Mouse (Mus musculus) lung, postnatal 0 days (tissue): ENCODE data around the gene Kbtbd2. TPM values are rescaled to one million over a fixed set of nuclear protein-coding genes. Genes with fewer than 3 reads are reported as not detected.
A peak's percentile ranks its signal among the peaks of the same experiment; 100 is the strongest.

Experiments used
- ATAC-seq: fragments of 200-750 bp; cut with Nextera tagmentation; 2 replicates; pipeline ENCODE4 v1.8.0; 2017; ENCODE audit warnings: moderate library complexity
- DNase-seq: peaks from one replicate; pipeline ENCODE4 v3.0.0-alpha.2; 2016; ENCODE audit warnings: low spot score
- H3K27ac ChIP-seq: fragments of 300-500 bp; sonication (generic); 2 replicates; pipeline ENCODE4 v1.5.1; 2014; ENCODE audit warnings: antibody characterized with exemption, mild to moderate bottlenecking, low read length, mixed read lengths
- H3K27me3 ChIP-seq: fragments of 300-500 bp; sonication (generic); replicated peaks from 2 replicates; pipeline ENCODE4 v1.6.1; 2014; ENCODE audit warnings: low read length, mixed read lengths; ENCODE audit not compliant: insufficient read depth
- H3K36me3 ChIP-seq: fragments of 300-500 bp; sonication (generic); 2 replicates; pipeline ENCODE4 v1.6.1; 2014; ENCODE audit warnings: low read length, mixed read lengths; ENCODE audit not compliant: insufficient read depth
- H3K4me1 ChIP-seq: fragments of 300-500 bp; sonication (generic); 2 replicates; pipeline ENCODE4 v1.6.1; 2014; ENCODE audit warnings: antibody characterized with exemption, low read depth, low read length, mixed read lengths; ENCODE audit not compliant: insufficient read depth
- H3K4me2 ChIP-seq: fragments of 300-500 bp; sonication (generic); replicated peaks from 2 replicates; pipeline ENCODE4 v1.6.1; 2014; ENCODE audit warnings: low read depth, mild to moderate bottlenecking, low read length, moderate library complexity, mixed read lengths
- H3K4me3 ChIP-seq: fragments of 300-500 bp; sonication (generic); 2 replicates; pipeline ENCODE4 v1.5.1; 2014; ENCODE audit warnings: low read depth, low read length
- H3K9ac ChIP-seq: fragments of 300-500 bp; sonication (generic); replicated peaks from 2 replicates; pipeline ENCODE4 v1.6.1; 2014; ENCODE audit warnings: low read depth, mild to moderate bottlenecking
- H3K9me3 ChIP-seq: fragments of 300-500 bp; sonication (generic); 2 replicates; pipeline ENCODE4 v1.6.1; 2016; ENCODE audit warnings: low read length, mixed read lengths
- CTCF ChIP-seq: IDR thresholded peaks from 2 replicates; pipeline ENCODE4 v1.5.1; 2016; ENCODE audit warnings: antibody characterized with exemption, mild to moderate bottlenecking
- EP300 ChIP-seq: IDR thresholded peaks from 2 replicates; pipeline ENCODE4 v1.6.1; 2016; ENCODE audit warnings: antibody characterized with exemption, mild to moderate bottlenecking, control low read depth
- WGBS: fragments of 180-500 bp; shearing (Covaris S2); extraction: QIAGEN DNeasy Blood & Tissue Kit; methylation state at CpG from one replicate; pipeline ENCODE4 v1.1.7; 2014; 5-methylcytosine and 5-hydroxymethylcytosine counted together
- polyA plus RNA-seq: library from polyadenylated mRNA; unstranded; fragments of >200 nt; fragmentation: Nextera tagmentation; extraction: Ambion mirVana; gene quantifications from 2 replicates; pipeline ENCODE4 v1.2.1, GENCODE M21; 2015

The Kbtbd2 gene
- polyA plus RNA-seq, 1 experiment from 2014 or later = 20.5 TPM

DNA sequence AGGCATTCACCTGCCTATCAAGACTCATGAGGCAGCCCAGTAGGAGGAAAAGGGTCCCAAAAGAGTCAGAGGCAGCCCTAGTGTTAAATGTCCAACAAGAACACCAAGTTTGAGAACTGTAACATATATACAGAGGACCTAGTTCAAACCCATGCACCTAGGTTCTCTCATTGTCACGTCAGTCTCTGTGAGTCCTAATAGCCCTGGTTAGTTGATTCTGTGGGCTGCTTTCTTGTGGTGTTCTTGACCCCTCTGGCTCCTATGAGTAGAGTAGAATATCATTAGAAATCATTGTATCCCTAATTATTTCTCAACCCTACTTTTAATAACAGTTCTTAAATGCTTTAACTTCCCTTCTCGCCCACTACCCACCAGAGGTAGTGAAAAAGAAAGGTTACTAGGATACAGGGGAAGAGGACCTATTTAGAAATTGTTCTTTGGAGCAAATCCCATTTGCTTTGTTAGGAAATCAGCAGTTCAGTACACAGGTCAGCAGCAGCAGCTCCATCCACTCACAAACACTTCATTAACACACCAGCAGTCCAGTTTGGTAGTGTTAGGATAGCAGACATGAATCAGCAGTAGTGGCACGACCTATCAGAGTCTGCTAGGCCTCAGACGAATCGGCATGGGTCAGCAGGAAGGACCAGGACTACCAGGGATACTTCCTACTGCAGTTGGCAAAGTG lies 21.0 kb upstream of the Kbtbd2 start:
- H3K9me3 ChIP-seq = no peaks in the 10 kb centered on the region
- no peaks in the 10 kb centered on the region for H3K36me3 ChIP-seq
- H3K4me2 ChIP-seq = no peak overlapping the region
- no peak for TF ChIP-seq CTCF
- TF ChIP-seq EP300 = peak; percentile 92
- no peaks in the 10 kb centered on the region for H3K27me3 ChIP-seq
- 50% methylated on average over 5 of the region's 5 CpGs for WGBS
- H3K4me1 ChIP-seq = no peaks in the 10 kb centered on the region
- peak overlapping the region; percentile 64; the same call in 1 of the 2 replicates for H3K27ac ChIP-seq
- no peak overlapping the region for H3K4me3 ChIP-seq
- no peak overlapping the region for H3K9ac ChIP-seq
- ATAC-seq (peak; percentile 99), DNase-seq (peak; percentile 82)

GRCm38 (mm10) chr6:56813332-56813731 lies 15.7 kb upstream of the Kbtbd2 start:
- peak; percentile 40; the same call in 1 of the 2 replicates for ATAC-seq
- no peak overlapping the region for H3K27ac ChIP-seq
- DNase-seq = peak; percentile 59
- H3K36me3 ChIP-seq = no peaks in the 10 kb centered on the region
- no peaks in the 10 kb centered on the region for H3K4me1 ChIP-seq
- WGBS = 56% methylated on average over 2 of the region's 2 CpGs
- no peak overlapping the region for H3K4me2 ChIP-seq
- TF ChIP-seq CTCF (no peak), EP300 (no peak)
- no peaks in the 10 kb centered on the region for H3K9me3 ChIP-seq
- no peak overlapping the region for H3K9ac ChIP-seq
- H3K4me3 ChIP-seq = no peak overlapping the region
- H3K27me3 ChIP-seq = no peaks in the 10 kb centered on the region

GRCm38 (mm10) chr6:56808656-56809055 lies 11.0 kb upstream of the Kbtbd2 start:
- peak; percentile 80 for ATAC-seq
- H3K9ac ChIP-seq = no peak overlapping the region
- no peaks in the 10 kb centered on the region for H3K36me3 ChIP-seq
- 9% methylated on average over 3 of the region's 3 CpGs for WGBS
- H3K4me3 ChIP-seq = no peak overlapping the region
- H3K9me3 ChIP-seq = no peaks in the 10 kb centered on the region
- DNase-seq = peak; percentile 87
- H3K27ac ChIP-seq = no peak overlapping the region
- H3K4me1 ChIP-seq = no peaks in the 10 kb centered on the region
- no peaks in the 10 kb centered on the region for H3K27me3 ChIP-seq
- no peak overlapping the region for H3K4me2 ChIP-seq
- peak; percentile 96 for TF ChIP-seq CTCF
- TF ChIP-seq EP300 = no peak

DNA sequence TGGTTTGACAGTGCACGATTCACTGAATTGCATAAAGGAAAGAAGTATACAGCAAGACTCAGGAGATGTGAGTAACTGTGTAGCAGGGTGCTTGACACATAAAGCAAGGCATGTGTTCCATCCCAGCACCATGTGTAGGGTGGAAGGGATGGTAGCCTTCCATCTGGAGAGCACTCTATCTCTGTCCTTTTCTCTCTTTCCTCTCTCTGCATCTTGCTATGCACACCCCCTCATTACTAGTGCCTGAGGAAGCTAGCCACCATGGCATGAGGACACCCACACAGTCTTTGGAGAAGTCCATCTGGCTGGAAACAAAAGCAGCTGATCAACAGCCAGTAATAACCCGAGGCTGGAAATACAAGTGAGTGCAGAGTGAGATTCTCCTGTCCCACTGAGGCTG lies 8.6 kb upstream of the Kbtbd2 start:
- Histone ChIP-seq H3K27me3 (no peaks in the 10 kb centered on the region), H3K9me3 (no peaks in the 10 kb centered on the region), H3K4me1 (no peaks in the 10 kb centered on the region), H3K36me3 (no peaks in the 10 kb centered on the region), H3K4me3 (no peak overlapping the region), H3K27ac (no peak overlapping the region), H3K9ac (no peak overlapping the region), H3K4me2 (no peak overlapping the region)
- WGBS = 59% methylated on average over 2 of the region's 2 CpGs
- no peak for TF ChIP-seq CTCF
- TF ChIP-seq EP300 = no peak
- ATAC-seq = no peak
- no peak for DNase-seq

DNA sequence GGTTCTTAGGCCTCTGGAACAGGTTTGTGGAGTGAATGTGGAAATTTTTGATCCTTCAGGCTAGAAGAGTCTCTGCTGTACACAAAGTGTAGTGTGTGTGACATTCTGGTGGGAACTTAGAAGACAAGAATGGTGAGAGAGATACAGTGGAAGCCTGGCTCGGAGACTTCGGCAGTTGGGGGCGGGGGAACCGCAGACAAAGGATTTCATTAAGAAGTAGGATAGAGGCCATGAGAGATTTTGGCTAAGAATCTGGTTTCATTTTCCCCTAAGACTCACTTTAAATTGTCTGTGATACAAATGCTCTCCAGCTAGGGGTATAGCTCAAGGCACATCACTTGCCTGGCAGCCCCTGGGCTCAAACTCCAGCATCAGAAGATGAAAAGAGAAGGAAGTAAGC lies 7.4 kb upstream of the Kbtbd2 start:
- no peak for ATAC-seq

DNA sequence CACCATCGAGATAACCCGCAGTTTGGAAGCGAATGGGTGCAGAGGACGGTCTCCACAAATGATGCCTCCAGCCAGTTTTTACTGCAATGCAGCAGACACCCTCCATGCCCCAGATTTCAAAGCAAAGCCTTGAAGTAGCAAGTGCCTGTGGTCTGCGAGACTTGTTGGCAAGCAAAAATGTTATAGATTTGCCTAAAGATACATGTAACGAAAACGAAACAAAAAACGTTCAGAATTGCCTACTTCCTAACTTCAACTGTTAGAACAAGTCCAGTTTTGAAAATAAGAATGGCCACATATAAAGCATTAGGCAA lies 496 bp upstream of the Kbtbd2 start:
- Histone ChIP-seq H3K27me3 (no peaks in the 10 kb centered on the region), H3K36me3 (no peaks in the 10 kb centered on the region), H3K9ac (peak overlapping the region; percentile 96), H3K27ac (peak overlapping the region; percentile 100), H3K4me2 (peak overlapping the region; percentile 87), H3K9me3 (no peaks in the 10 kb centered on the region), H3K4me3 (peak overlapping the region; percentile 95), H3K4me1 (peaks cover 13% of the 10 kb centered on the region; the same call in 1 of the 2 replicates)
- TF ChIP-seq EP300 (0 out of 2 replicates have a peak, but pooled peaks have one; percentile 2), CTCF (no peak)
- 8% methylated on average over 8 of the region's 8 CpGs for WGBS
- ATAC-seq (no peak), DNase-seq (no peak)

More for the DNA sequence above, 7.4 kb upstream of the Kbtbd2 start:
- no peak overlapping the region for H3K9ac ChIP-seq
- 79% methylated on average over 4 of the region's 4 CpGs for WGBS
- no peak overlapping the region for H3K27ac ChIP-seq
- no peaks in the 10 kb centered on the region for H3K36me3 ChIP-seq
- H3K9me3 ChIP-seq = no peaks in the 10 kb centered on the region
- H3K27me3 ChIP-seq = no peaks in the 10 kb centered on the region
- no peaks in the 10 kb centered on the region for H3K4me1 ChIP-seq
- H3K4me2 ChIP-seq = no peak overlapping the region
- H3K4me3 ChIP-seq = no peak overlapping the region
- no peak for TF ChIP-seq EP300
- TF ChIP-seq CTCF = no peak
- DNase-seq = no peak
